Mouse (Mus musculus) T-cell, adult 2 months (primary cell): ENCODE measurements around the gene Hspb6.

ENCODE experiments used
- DNase-seq: peaks from one replicate; pipeline ENCODE4 v3.0.0; 2022; ENCODE audit warnings: low spot score

Hspb6 gene

DNA sequence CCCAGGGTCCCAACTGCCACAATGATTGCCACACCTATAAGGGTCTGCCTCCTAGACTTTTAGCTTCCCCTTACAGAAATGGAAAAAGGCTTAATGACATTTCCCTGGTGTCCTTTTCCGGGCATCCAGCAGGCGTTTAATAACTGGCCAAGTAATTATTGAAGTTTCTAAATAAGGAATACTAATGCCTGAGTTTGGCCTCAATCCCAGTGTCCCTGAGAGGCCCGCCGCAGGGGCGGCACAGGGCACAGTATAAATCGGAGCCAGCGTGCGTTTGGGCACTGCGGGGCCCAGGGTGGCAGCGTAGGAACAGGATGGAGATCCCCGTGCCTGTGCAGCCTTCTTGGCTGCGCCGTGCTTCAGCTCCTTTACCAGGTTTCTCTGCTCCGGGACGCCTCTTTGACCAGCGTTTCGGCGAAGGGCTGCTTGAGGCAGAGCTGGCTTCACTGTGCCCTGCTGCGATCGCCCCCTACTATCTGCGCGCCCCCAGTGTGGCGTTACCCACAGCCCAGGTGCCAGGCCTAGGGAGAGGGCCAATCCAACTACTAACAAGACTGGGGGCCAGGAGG lies 1.1 kb downstream of the Hspb6 start:
- DNase-seq = no peak

DNA sequence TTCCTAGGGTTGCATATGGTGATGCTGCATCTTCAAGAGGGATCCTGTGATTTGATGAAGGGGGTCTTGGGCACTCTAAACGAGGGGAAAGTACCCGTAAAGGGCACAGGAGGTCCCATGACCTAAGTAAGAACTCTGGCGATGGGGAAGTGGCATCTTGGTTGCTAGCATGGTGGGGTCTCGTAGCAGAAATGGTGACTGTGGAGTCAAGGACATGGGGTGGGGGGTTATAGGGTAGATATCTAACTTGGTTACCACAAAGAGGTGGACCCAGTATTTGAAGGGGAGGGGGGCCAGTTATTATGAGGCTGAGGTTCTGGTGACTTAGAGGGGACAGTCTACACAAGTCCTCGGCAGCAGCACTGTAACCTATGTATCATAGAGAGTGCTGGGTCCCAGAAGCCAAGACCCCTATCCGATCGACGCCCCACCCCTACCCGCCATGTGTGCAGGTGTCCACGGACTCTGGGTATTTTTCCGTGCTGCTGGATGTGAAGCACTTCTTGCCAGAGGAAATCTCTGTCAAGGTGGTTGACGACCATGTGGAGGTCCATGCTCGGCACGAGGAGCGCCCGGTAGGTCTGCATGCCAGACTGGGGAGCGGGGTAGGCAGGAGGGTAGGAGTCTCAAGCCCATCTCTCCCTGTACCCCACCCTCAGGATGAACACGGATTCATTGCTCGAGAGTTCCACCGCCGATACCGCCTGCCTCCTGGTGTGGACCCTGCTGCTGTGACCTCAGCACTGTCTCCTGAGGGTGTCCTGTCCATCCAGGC lies 2.0 kb downstream of the Hspb6 start:
- DNase-seq = no peak

DNA sequence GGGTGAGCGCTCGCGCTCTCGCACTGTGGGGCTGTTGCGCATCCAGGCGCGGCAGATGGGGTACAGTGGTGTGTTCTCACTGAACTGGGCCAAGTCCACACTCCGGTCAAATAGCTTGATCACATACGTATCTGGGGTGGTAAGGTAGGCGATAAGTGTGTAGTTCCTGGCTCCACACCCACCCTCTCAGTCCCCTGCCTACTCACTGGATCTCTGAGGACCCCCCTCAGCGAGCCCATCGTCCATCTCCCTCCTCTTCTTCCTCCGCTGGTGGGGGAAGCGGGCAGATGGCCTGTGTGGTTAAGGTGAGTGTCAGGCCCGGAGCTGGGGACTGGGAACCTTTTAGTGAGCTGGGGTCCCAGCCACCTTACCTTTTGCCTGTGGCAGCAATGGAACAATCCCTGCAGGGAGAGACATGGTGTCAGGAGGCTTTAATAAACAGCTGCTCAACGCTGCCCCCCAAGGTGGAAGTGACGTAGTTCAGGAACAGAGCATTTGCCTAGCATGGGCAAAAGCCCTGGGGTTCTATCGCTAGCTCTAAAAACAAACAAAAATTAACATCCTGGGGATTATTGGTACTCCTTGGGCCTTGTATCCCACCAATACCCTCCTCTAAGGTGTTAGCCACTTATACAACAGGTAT lies 5.0 kb downstream of the Hspb6 start:
- peak; percentile 29 for DNase-seq

DNA sequence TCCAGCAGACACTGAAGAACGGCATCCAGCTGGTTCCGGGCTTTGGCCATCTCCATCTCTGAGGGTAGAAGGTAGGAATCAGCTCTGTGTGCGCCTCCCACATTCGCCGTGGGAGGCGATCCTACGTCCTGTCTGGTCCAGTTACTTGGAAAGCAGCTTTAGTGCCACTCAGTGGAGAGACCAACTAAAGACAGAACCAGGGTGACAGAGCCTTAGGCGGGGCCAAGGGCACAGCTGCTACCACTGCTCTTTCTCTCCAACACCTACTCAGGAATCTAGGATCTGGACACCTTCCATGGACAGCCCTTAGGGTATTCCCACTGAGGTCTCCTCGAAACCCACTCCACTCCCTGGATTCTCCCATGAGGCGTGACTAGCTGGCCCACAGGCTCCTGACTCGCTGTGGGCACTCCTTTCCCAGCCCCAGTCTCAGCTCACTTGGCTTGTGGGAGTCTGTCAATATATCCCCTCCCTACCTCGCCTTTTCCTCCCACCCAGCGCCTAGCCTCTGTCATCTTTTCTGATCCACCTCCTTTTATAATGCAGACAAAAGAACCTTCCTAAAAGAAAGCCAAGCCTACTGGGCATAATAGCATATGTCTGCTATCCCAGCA lies 6.0 kb downstream of the Hspb6 start:
- no peak for DNase-seq

DNA sequence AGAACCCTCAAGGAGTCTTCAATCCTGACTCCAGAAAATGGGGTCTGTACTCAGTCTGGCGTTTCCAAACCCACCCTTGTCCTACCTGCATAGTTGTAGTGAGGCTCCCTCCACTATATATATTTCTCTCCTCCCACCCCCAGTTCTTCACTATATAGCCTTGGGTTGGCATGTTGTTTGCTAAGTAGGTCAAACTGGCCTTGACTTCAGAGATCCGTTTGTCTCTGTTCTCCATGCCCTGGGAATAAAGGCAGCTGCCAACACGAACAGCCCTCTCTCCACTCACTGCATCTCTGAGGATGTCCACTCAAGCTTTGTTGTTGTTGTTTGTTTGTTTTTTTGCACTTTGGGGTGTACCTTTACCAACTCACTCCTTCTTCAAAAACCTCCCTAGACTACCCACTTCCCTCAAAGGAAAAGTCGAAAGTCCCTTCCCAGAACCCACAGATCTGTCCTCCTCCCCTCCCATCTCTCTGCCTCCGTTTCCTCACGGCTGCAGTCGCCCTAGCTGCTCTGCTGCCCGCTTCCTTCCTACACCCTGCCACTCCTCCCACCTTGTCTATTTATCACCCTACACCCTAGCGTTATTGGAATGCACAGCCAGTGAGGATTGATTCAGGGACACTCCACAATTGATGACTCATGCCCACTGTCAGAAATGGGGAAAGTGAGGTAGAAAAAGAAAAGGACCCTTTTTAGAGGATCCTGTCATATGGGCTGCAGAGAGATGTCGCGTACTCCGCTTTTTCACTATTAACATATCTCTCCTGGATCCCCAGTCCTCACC lies 6.9 kb downstream of the Hspb6 start:
- DNase-seq = no peak

DNA sequence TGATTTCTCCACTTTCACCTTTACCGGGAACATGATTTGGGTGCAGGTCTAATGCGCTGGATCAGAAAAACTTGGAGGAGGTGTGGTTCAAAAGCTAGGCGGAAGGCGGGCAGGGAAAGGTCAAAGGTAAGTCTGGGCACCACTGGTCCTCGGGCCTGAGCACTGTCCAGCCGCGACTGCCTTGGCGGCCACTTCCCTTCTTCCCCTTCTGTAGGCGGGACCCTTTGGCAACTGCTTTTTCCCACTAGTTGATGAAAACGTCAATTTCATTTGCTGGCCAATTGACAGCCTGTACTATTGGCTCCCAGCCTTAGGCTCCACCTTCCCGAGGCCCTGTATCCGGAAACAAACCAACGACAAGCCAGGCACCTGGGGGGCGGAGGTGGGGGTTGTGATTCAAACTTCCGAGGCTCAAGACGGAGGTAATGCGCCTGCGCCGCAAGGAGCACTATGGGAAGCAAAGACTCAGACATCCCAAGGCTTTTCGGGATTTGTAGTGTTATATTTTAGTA lies 7.5 kb downstream of the Hspb6 start, which contains the start of gene Lin37:
Gene Lin37 (minus strand): TSS at position 396 of the 512 bp plus-strand sequence.
- DNase-seq = peak; percentile 90

DNA sequence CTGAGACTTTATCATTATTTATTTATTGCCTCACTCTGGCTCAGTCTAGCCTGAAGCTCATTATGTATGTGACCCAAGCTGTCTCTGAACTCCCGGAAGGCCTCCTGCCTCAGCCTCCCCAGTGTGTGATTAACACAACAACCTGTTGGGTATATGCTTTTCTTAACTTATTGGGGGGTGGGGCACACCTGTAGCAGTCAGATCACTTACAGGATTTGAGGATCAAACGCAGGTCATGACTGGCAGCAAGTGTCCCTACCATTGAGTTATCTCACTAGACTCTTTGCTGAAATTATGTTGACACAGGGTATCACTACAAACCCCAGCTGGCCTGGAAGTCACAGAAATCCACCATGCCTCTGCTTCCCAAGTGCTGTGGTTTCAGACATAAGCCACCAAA lies 8.3 kb downstream of the Hspb6 start:
- DNase-seq = no peak

DNA sequence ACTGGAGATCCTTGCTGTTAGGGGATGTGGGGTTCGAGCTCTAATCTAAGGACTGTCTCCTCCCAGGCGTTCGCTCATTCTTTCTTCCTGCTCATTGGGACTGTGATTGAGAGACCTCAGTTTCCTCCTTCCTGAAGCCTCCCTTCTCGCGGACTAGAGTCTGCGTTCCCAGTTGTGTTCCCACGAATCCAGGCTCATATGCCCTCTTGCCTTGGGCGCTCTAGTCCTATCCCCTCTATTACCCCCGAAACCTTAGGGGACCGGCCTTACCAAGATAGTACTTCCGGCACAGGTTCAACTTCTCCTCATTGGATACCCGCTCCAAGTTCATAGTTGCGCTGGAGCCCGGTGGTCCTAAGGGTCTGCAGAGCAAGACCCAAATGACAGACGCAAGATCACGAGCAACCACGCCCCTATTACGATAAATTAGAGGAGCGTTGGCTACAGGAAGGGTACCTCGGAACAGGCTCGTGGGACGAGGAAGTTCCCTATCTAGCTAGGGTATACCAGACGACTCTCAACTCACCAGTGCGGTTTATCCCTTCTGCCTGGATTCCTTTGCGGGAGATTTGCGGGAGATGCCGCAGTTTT lies 10.6 kb downstream of the Hspb6 start:
- DNase-seq = no peak

DNA sequence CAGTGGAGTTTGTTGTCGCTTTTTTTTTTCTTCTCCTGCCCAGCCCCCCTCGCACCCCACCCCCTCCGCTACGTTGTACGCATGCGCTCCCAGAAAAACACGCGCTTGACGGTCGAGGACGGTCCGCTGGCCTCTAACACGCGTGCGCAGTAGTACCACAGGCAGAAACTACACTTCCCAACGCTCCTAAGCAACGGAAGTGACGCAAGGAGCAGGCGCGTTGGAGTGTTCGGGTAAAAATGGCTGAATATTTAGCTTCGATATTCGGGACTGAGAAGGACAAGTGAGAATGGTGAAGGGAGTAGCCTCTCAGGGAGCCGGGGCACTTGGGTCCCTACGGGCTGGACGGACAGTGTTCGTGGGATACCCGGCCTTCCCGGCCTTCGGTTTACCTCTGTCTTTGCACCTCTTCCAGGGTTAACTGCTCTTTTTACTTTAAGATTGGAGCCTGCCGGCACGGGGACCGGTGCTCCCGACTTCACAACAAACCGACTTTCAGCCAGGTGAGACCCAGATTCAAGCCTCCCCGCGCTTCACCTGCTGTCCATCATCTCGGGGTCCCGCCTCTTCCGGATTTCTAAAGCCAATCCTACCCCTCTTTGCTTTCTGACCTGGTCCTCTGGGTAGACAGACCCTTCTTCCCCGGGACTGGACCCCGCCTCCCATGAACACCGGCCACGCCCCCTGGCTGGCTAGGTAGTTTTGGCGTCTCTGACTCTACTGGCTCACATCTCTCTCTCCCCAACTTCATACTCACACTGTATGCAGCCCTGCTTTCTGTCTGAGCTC lies 11.3 kb downstream of the Hspb6 start, which contains the start of the genes U2af1l4, Gm49396 and Psenen:
Gene U2af1l4 (plus strand): TSS at position 185 of the 789 bp plus-strand sequence.
Gene Gm49396 (plus strand): TSS at position 228 of the 789 bp plus-strand sequence.
Gene Psenen (minus strand): TSS at position 511 of the 789 bp plus-strand sequence.
- DNase-seq = peak; percentile 96

DNA sequence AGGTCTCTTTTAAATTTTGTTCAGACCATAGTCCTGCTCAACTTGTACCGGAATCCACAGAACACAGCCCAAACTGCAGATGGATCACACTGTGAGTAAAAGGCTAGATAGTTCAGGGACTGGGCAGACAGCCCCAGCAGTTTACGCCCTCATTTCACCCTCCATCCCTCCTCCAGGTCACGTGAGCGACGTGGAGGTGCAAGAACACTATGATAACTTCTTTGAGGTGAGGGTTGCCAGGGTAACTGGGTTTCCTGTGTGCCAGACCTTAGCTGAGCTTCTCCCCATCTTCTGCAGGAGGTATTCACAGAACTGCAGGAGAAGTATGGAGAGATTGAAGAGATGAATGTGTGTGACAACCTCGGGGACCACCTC lies 11.9 kb downstream of the Hspb6 start:
- DNase-seq = peak; percentile 84

DNA sequence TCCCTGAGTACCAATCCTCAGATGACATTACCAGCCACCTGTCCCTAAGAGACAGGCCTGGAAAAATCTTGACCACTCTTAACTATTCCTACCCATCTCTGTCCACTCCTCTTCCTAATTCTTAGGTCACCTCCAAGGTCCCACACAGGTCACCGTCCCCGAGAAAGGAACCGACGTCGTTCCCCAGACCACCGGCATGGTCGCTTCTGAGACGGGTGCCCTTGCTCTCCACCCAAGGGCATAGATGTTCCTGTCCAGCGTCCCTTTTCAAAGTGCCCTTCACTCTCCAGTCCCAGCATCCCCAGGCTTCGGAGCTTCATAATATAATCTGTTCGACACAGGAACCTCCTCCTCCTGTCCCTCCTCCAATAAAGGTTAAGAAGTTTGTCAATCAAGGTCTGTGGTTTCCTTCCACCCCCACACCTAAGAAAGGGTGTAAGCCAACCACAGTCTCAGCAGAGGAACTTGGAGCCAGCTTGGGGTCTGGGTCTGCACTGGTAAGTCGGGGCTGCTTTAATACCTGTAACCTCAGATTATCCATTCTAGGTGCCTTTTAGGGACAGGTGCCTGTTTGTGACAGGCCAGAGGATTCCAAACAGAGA lies 13.1 kb downstream of the Hspb6 start, which contains the start of gene Igflr1:
Gene Igflr1 (plus strand): TSS at position 458 of the 602 bp plus-strand sequence.
- DNase-seq = peak; percentile 29

DNA sequence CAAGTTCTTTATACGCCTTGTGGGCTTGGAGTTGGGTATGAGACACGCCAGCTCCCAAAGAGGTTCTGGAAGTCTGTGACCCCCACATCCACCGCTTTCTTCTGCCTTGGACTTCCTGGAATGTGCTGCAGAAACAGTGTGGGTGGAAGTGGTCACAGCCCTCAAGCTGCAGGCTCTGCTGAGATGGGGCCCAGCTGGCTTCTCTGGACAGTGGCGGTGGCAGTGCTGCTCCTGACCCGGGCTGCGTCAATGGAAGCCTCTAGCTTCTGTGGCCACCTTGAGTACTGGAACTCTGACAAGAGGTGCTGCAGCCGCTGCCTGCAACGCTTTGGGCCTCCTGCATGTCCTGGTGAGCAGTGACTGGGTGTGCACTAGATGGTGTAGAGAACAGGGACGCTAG lies 14.1 kb downstream of the Hspb6 start:
- no peak for DNase-seq

DNA sequence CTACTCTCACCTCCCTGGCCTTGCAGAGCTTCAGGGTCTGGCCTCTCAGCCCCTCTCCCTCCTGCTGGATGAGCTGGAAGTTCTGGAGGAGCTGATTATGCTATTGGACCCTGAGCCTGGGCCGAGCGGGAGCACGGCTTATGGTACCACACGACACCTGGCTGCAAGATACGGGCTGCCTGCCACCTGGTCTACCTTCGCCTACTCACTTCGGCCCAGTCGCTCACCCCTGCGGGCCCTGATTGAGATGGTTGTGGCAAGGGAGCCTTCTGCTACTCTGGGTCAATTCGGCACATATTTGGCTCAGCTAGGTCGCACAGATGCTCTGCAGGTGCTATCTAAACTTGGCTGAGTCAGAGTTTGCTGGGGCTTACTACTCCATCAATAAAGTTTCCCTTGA lies 15.6 kb downstream of the Hspb6 start:
- DNase-seq = no peak

DNA sequence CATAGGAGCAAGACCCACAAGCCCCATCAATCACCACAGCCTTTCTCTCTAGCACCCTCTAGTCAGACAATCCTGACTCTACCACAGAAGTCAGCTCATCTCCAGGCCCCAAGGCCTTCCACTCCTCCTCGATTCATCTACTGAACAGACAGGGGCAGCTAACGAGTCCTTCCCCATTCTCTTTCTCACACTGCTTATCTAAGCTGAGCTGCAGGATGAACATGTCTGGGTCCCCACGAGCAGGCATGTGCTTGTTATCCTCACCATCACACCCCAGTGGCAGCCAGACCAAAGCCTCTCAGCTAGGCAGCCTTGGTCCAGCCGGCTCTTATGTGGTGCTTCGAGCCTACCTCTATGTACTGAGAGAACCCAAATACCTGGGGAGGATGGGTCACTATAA lies 20.4 kb downstream of the Hspb6 start:
- DNase-seq = no peak

DNA sequence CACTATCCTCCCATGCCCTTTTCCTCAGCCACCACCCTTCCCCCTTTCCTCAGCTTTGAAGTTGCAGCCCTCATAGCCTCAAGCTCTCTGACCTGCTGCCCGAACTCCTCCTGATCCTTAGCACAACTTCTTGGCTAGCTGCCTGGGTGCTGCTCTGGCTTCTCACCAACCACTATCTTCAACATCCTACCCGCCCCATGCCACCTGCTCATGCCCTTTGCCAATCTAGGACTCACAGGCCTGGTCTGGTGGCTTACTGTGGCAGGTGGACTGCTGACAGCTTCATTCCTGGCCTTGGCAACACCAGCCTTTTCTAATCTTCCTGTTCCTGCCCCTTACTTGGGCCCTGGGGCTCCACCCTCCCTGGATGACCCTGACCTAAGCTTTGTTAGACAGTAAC lies 21.0 kb downstream of the Hspb6 start:
- no peak for DNase-seq

DNA sequence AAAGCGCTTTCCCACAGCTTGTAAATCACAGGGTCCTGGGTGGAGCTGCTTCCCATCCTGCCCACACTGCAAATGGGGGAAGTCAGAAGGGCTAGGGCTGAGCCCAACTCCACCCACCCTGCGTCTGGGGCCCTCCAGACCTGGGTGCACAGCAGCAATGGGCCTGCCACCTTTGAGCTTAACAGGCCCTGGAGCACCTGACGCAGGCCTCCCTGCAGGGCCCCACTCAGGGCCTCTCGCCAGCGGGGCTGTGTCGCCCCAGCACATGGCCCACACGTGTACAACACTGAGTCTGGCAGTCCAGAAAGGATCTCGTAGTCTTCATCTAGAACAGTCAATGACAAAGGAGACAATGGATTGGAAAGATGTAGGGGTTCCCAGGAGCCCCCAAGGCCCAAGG lies 28.0 kb downstream of the Hspb6 start:
- no peak for DNase-seq

DNA sequence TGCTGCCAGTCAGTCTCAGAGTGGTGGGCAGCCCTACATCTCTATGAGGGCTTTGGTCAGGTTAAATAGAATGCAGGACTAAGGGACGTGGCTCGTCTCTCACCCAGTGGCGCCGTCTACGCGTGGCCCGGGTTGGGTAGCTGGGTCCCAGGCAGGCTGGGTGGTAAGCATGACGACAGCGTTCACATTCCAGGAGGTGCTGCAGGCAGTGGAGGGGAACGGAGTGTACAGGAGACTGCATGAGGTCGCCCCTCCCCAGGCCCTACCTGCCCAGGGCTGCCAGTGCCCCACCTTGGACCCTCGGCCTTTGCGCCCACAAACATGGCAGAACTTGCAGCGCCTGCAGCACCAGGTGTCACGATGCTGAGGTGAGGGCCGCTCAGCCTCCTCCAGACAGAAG lies 29.6 kb downstream of the Hspb6 start:
- DNase-seq = no peak

DNA sequence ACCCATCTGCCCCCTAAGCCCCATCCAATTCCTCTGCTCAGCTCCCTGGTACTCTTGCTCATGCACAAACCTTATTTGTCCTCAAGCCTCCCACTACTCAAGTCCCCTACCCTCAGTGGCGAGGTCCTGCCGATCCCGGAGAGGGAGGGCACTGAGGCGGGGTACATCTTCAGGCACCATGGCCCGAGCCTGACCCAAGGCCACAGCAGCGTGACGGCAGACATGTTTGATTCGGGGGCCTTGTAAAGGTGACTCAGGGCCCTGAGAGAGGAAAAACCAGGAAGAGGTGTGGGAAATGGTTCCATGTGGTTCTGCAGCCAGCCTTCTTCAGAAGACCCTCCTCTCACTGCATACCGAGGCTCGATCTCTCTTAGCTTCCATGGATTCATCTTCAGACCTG lies 32.4 kb downstream of the Hspb6 start:
- DNase-seq = no peak

DNA sequence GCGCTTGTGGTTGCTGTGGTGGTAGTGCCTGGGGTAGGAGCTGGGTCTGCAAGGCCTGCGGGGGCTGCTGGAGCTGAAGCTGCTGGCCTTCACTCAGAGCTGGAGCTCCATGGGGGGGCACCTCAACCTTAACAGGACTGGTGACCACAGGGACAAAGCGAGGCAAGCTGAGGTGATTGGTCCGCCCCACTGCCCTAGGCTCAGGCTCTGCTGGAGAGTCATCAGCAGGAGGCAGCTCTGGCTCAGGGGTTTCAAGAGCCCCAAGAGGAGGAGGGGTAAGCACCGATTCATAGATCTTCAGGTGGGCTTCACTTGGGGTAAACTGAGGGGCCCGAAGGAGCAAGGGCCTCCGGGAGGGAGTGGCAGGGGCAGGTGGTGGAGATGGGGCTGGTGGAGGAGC lies 33.2 kb downstream of the Hspb6 start:
- DNase-seq = no peak

DNA sequence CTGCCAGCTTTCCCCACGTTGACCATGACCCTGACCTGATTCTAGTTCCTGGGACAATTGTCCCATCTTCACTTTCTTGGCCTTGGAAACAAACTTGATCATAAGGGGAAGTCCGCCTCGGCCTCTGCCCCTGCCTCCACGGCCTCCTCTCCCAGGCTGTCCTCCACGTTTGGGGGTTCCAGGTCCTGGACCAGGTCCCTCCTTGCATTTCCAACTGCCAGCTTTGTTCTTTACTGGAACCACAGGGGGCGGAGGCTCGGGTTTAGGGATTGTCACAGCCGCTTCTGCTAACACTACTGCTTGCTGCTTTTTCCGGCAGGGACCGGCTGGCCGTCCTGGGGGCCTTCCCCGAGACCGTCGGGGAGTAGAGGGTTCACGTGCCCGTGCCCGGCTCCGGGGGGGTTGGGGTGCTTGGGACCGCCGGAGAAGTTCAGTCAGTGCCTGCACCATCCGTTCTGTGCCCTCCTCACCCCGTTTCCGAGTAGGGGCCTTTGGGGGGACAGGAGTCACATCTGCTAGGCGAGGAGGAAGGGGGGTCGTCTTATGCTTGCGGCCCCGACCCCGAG lies 34.6 kb downstream of the Hspb6 start:
- DNase-seq = no peak
